Mouse (Mus musculus) kidney, adult 11 months (tissue): ENCODE measurements around the gene Cyp26b1.
"Not testable (repeated sequence)": the region's sequence is repeated elsewhere in the genome, so short reads cannot be mapped to it uniquely, and the experiment has no call there.

Experiments
- DNase-seq: peaks from one replicate; pipeline ENCODE4 v3.0.0; 2022

The Cyp26b1 gene

GRCm38 (mm10) chr6:84593693-84594092, at the start of gene Cyp26b1:
Gene Cyp26b1 (minus strand): TSS chr6:84593908.
- no peak for DNase-seq

GRCm38 (mm10) chr6:84641062-84641431, 47.3 kb upstream of the Cyp26b1 start:
- no peak for DNase-seq

GRCm38 (mm10) chr6:84640324-84641061, 46.8 kb upstream of the Cyp26b1 start:
- DNase-seq = peak; percentile 57

- peak; percentile 63 for DNase-seq
Observed at GRCm38 (mm10) chr6:84638206-84638605, 44.5 kb upstream of the Cyp26b1 start.

GRCm38 (mm10) chr6:84631588-84631987, 37.9 kb upstream of the Cyp26b1 start:
- no peak for DNase-seq

- DNase-seq = peak; percentile 19
Observed at GRCm38 (mm10) chr6:84630276-84630675, 36.6 kb upstream of the Cyp26b1 start.

GRCm38 (mm10) chr6:84628831-84629230, 35.1 kb upstream of the Cyp26b1 start:
- DNase-seq = no peak

- DNase-seq = no peak
Observed at GRCm38 (mm10) chr6:84626398-84626797, 32.7 kb upstream of the Cyp26b1 start.

- no peak for DNase-seq
Observed at GRCm38 (mm10) chr6:84619166-84619565, 25.5 kb upstream of the Cyp26b1 start.

- DNase-seq = no peak
Observed at GRCm38 (mm10) chr6:84617051-84617450, 23.3 kb upstream of the Cyp26b1 start.

GRCm38 (mm10) chr6:84616586-84616985, 22.9 kb upstream of the Cyp26b1 start:
- no peak for DNase-seq

- DNase-seq = no peak
Observed at GRCm38 (mm10) chr6:84613561-84613960, 19.9 kb upstream of the Cyp26b1 start.

GRCm38 (mm10) chr6:84601136-84601889, 7.6 kb upstream of the Cyp26b1 start:
- DNase-seq = no peak

- DNase-seq = not testable (repeated sequence)
Observed at GRCm38 (mm10) chr6:84599296-84599695, 5.6 kb upstream of the Cyp26b1 start.

- DNase-seq = no peak
Observed at GRCm38 (mm10) chr6:84598725-84599124, 5.0 kb upstream of the Cyp26b1 start.

GRCm38 (mm10) chr6:84594626-84595025, 918 bp upstream of the Cyp26b1 start:
- DNase-seq = no peak

GRCm38 (mm10) chr6:84590961-84591745, 2.6 kb downstream of the Cyp26b1 start:
- DNase-seq = peak; percentile 65

- DNase-seq = peak; percentile 68
Observed at GRCm38 (mm10) chr6:84589742-84590686, 3.7 kb downstream of the Cyp26b1 start.

GRCm38 (mm10) chr6:84588895-84589652, 4.6 kb downstream of the Cyp26b1 start:
- peak; percentile 24 for DNase-seq

GRCm38 (mm10) chr6:84588221-84588894, 5.3 kb downstream of the Cyp26b1 start:
- DNase-seq = peak; percentile 1
